Mouse (Mus musculus): ENCODE measurements around the gene Col4a3. TPM values are rescaled to one million over a fixed set of nuclear protein-coding genes. Genes with fewer than 3 reads are reported as not detected.

Col4a3 gene
- polyA plus RNA-seq, 1 experiment = 0.16 TPM

- Histone ChIP-seq H3K36me3 (ENCODE audit: control insufficient read depth, insufficient read depth, low read length) (no peaks in the 10 kb centered on the region), H3K27me3 (ENCODE audit: control insufficient read depth, insufficient read depth, low read length) (no peaks in the 10 kb centered on the region), H3K4me1 (replicated peaks; ENCODE audit: control insufficient read depth, insufficient read depth, low read length) (no peaks in the 10 kb centered on the region), H3K4me3 (ENCODE audit: control insufficient read depth, insufficient read depth, low read length) (no peak within 1 kb of the TSS), H3K27ac (ENCODE audit: control insufficient read depth, insufficient read depth, low read length) (no peak within 1 kb of the TSS)
- 72% methylated on average over 5 of the region's 5 CpGs for whole genome bisulfite sequencing
- DNase-seq = no peak
- TF ChIP-seq CTCF (IDR thresholded peaks at IDR 0.05; ENCODE audit: borderline replicate concordance, control insufficient read depth, extremely low read depth, insufficient read depth, low read length, poor library complexity) (no peak), POLR2A (IDR thresholded peaks at IDR 0.05; ENCODE audit: control insufficient read depth, extremely low read depth, insufficient read depth, low read length, poor library complexity) (no peak)
Observed at GRCm38 (mm10) chr1:82768269-82768668, 181.5 kb downstream of the Col4a3 start, which contains the start of gene Tm4sf20. TSS of gene Tm4sf20 (minus strand) at chr1:82768461.

GRCm38 (mm10) chr1:82771022-82771586 lies 184.4 kb downstream of the Col4a3 start, which contains the start of gene Gm47791:
TSS of gene Gm47791 (minus strand) at chr1:82771243.
- Histone ChIP-seq H3K4me3 (ENCODE audit: control insufficient read depth, insufficient read depth, low read length) (no peak within 1 kb of the TSS), H3K27ac (ENCODE audit: control insufficient read depth, insufficient read depth, low read length) (no peak within 1 kb of the TSS), H3K27me3 (ENCODE audit: control insufficient read depth, insufficient read depth, low read length) (no peaks in the 10 kb centered on the region), H3K36me3 (ENCODE audit: control insufficient read depth, insufficient read depth, low read length) (no peaks in the 10 kb centered on the region), H3K4me1 (replicated peaks; ENCODE audit: control insufficient read depth, insufficient read depth, low read length) (no peaks in the 10 kb centered on the region)
- TF ChIP-seq POLR2A (IDR thresholded peaks at IDR 0.05; ENCODE audit: control insufficient read depth, extremely low read depth, insufficient read depth, low read length, poor library complexity) = no peak
- TF ChIP-seq CTCF (IDR thresholded peaks at IDR 0.05; ENCODE audit: borderline replicate concordance, control insufficient read depth, extremely low read depth, insufficient read depth, low read length, poor library complexity) = no peak
- WGBS = 82% methylated on average over 13 of the region's 15 CpGs
- no peak for DNase-seq

Other genes starting within 250 kb of the Col4a3 start
- gene Col4a4, start 72 bp upstream of the Col4a3 start, polyA plus RNA-seq (2012; rRNA removed) = 0.08 and 0.23 TPM in 2 replicates
- 51.4 and 56.5 TPM in 2 replicates for gene Mff, start 138.0 kb downstream of the Col4a3 start, polyA plus RNA-seq (2012; rRNA removed)
- 0.24 and 0.32 TPM in 2 replicates for gene Tm4sf20, start 181.5 kb downstream of the Col4a3 start, polyA plus RNA-seq (2012; rRNA removed)
- not detected in 2 replicates for gene Gm47791, start 184.3 kb downstream of the Col4a3 start, polyA plus RNA-seq (2012; rRNA removed)

Measured in thymus, adult 2 months (tissue).